ENCODE assay signal across 8 mouse cellular contexts in the genomic region with DNA sequence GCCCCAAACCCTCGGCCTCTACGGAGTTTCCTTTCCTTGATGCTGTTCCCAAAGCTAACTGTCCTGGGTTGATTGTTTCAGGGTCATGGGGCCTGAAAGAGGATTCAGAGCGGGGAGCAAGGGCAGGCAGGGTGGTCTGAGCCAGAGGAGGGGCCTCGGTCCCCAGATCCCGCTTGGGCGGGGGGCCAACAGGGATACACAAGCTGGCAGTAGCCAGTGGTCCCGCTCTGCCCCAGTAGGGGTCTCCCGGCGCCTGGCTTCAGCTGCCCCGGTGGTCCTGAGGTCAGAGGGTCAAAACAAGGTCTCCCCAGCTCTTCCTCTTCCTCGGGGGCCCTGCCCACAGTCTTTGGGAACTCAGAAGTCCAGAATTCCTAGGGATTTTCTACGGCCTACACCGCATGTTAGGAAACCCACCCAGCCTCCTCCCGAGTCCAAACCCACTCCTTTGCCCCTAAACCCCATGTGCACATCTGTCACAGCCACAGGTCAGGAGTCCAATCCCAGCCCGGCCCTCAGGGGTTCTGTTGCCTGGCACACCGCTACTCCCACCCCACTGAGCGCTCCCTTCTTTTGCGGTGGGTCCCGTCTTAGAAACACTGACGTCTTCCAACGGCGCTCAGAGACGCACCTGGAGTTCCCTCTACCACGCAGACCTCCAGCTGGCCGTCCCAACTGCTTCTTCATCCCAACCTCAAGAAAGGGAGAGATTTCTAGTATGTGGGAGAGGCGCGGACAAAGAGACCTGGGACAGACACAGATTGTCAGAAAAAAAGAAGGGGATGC. TPM values are rescaled to one million over a fixed set of nuclear protein-coding genes. Genes with fewer than 3 reads are reported as not detected.
A peak's percentile ranks its signal among the peaks of the same experiment; 100 is the strongest.
DNase-seq lines count a peak whose midpoint lies in the region; ATAC-seq and TF ChIP-seq lines count a peak whose summit lies in the region.

No protein-coding gene starts in this region.

- no peak for TF ChIP-seq POLR2A in bone marrow macrophage, adult 2 months (IDR thresholded peaks at IDR 0.05; ENCODE audit: borderline replicate concordance, low read depth, low read length)

- peak overlapping the region; percentile 53 for H3K9ac ChIP-seq in kidney, embryonic 15.5 days
- H3K9ac ChIP-seq in midbrain, embryonic 12.5 days (replicated peaks), result 0 out of 2 replicates have a peak overlapping the region, but pooled peaks have one; percentile 15

- peak overlapping the region; percentile 97 for H3K4me2 ChIP-seq in kidney, embryonic 15.5 days
- peak overlapping the region; percentile 70 for H3K4me2 ChIP-seq in midbrain, embryonic 12.5 days (replicated peaks)

- no peaks in the 10 kb centered on the region for H3K9me3 ChIP-seq in kidney, embryonic 15.5 days (replicated peaks)
- no peaks in the 10 kb centered on the region for H3K9me3 ChIP-seq in hindbrain, embryonic 10.5 days
- no peaks in the 10 kb centered on the region for H3K9me3 ChIP-seq in midbrain, embryonic 12.5 days

- TF ChIP-seq CTCF in bone marrow macrophage, adult 2 months (IDR thresholded peaks at IDR 0.05; ENCODE audit: low read depth, low read length), result no peak

- no peak; the same call in 1 of the 2 replicates for ATAC-seq in kidney, embryonic 15.5 days (replicated peaks; ENCODE audit: low FRiP score)
- peak; percentile 17; the same call in 1 of the 2 replicates for ATAC-seq in midbrain, embryonic 12.5 days (ENCODE audit: low FRiP score, low read depth)
- no peak for ATAC-seq in frontal cortex, adult (ENCODE audit: low TSS enrichment)

- DNase-seq in kidney, adult 8-10 months, result no peak
- DNase-seq in hindbrain, embryonic 10.5 days (ENCODE audit: low spot score), result peak; percentile 81
- DNase-seq in spleen, adult 18-20 months, result no peak
- DNase-seq in left cerebral cortex, adult 18-20 months (ENCODE audit: low spot score in 2 of 2), result no peak

- H3K4me1 ChIP-seq in kidney, embryonic 15.5 days, result peaks cover 38% of the 10 kb centered on the region
- 0 out of 2 replicates have a peak, but pooled peaks cover 4% of the 10 kb centered on the region for H3K4me1 ChIP-seq in bone marrow macrophage, adult 2 months (ENCODE audit: control insufficient read depth, insufficient read depth, low read length)
- peaks cover 41% of the 10 kb centered on the region for H3K4me1 ChIP-seq in hindbrain, embryonic 10.5 days (replicated peaks)
- peaks cover 37% of the 10 kb centered on the region for H3K4me1 ChIP-seq in midbrain, embryonic 12.5 days

- under 1% methylated on average over 27 of the region's 27 CpGs for WGBS in kidney, embryonic 15.5 days
- under 1% methylated on average over 27 of the region's 27 CpGs for WGBS in hindbrain, embryonic 10.5 days
- WGBS in midbrain, embryonic 12.5 days, result under 1% methylated on average over 27 of the region's 27 CpGs

- peak overlapping the region; percentile 61 for H3K4me3 ChIP-seq in kidney, embryonic 15.5 days (replicated peaks)
- H3K4me3 ChIP-seq in bone marrow macrophage, adult 2 months (ENCODE audit: insufficient read depth, low read length), result 0 out of 2 replicates have a peak overlapping the region, but pooled peaks have one; percentile 10
- peak overlapping the region; percentile 60 for H3K4me3 ChIP-seq in hindbrain, embryonic 10.5 days
- H3K4me3 ChIP-seq in midbrain, embryonic 12.5 days, result peak overlapping the region; percentile 42

- H3K27ac ChIP-seq in kidney, embryonic 15.5 days, result peak overlapping the region; percentile 93
- no peak overlapping the region for H3K27ac ChIP-seq in bone marrow macrophage, adult 2 months (ENCODE audit: insufficient read depth, low read depth, low read length)
- H3K27ac ChIP-seq in hindbrain, embryonic 10.5 days, result peak overlapping the region; percentile 90
- 0 out of 2 replicates have a peak overlapping the region, but pooled peaks have one; percentile 31 for H3K27ac ChIP-seq in midbrain, embryonic 12.5 days (replicated peaks)

- H3K36me3 ChIP-seq in kidney, embryonic 15.5 days, result peaks cover 21% of the 10 kb centered on the region
- H3K36me3 ChIP-seq in hindbrain, embryonic 10.5 days, result peaks cover 14% of the 10 kb centered on the region; the same call in 1 of the 2 replicates
- no peaks in the 10 kb centered on the region for H3K36me3 ChIP-seq in midbrain, embryonic 12.5 days

- H3K27me3 ChIP-seq in kidney, embryonic 15.5 days, result peaks cover 17% of the 10 kb centered on the region
- H3K27me3 ChIP-seq in hindbrain, embryonic 10.5 days (ENCODE audit: insufficient read depth, poor library complexity, severe bottlenecking), result peaks cover 35% of the 10 kb centered on the region
- peaks cover 47% of the 10 kb centered on the region for H3K27me3 ChIP-seq in midbrain, embryonic 12.5 days

RNA-seq across cellular contexts. Expression of a gene that starts 1.0 kb away (rescaled TPM):
- polyA plus RNA-seq in kidney, embryonic 15.5 days (2015; fragmentation: Nextera tagmentation; extraction: Ambion mirVana), result 6.3 and 8.2 TPM in 2 replicates
- not detected in 2 replicates for polyA plus RNA-seq in bone marrow macrophage, adult 2 months (2012; ENCODE audit: insufficient read depth, insufficient read length, missing spikeins)
- polyA plus RNA-seq in hindbrain, embryonic 10.5 days (2016; fragmentation: Nextera tagmentation; extraction: Ambion mirVana), result 7.1 and 7.3 TPM in 2 replicates
- polyA plus RNA-seq in midbrain, embryonic 12.5 days (2016; fragmentation: Nextera tagmentation; extraction: Ambion mirVana), result 3.7 and 4.1 TPM in 2 replicates
- total RNA-seq in left cerebral cortex, adult 18-20 months (2021), result 1 to 10 TPM; 3.0 to 4.4 TPM

RNA-seq across cellular contexts. Expression of a gene that starts 13.4 kb away (rescaled TPM):
- not detected in 2 replicates for polyA plus RNA-seq in kidney, embryonic 15.5 days (2015; fragmentation: Nextera tagmentation; extraction: Ambion mirVana)
- not detected in 2 replicates for polyA plus RNA-seq in bone marrow macrophage, adult 2 months (2012; ENCODE audit: insufficient read depth, insufficient read length, missing spikeins)
- polyA plus RNA-seq in hindbrain, embryonic 10.5 days (2016; fragmentation: Nextera tagmentation; extraction: Ambion mirVana), result not detected in 2 replicates
- not detected in 2 replicates for polyA plus RNA-seq in midbrain, embryonic 12.5 days (2016; fragmentation: Nextera tagmentation; extraction: Ambion mirVana)
- under 1 TPM; 0.07 to 0.14 TPM for total RNA-seq in left cerebral cortex, adult 18-20 months (2021)

RNA-seq across cellular contexts. Expression of a gene that starts 19.0 kb away (rescaled TPM):
- polyA plus RNA-seq in kidney, embryonic 15.5 days (2015; fragmentation: Nextera tagmentation; extraction: Ambion mirVana), result 3.1 and 3.3 TPM in 2 replicates
- polyA plus RNA-seq in bone marrow macrophage, adult 2 months (2012; ENCODE audit: insufficient read depth, insufficient read length, missing spikeins), result 131 and 146 TPM in 2 replicates
- polyA plus RNA-seq in hindbrain, embryonic 10.5 days (2016; fragmentation: Nextera tagmentation; extraction: Ambion mirVana), result 1.8 and 2.5 TPM in 2 replicates
- 0.86 and 1.1 TPM in 2 replicates for polyA plus RNA-seq in midbrain, embryonic 12.5 days (2016; fragmentation: Nextera tagmentation; extraction: Ambion mirVana)
- total RNA-seq in left cerebral cortex, adult 18-20 months (2021), result 1 to 10 TPM; 1.1 TPM

RNA-seq across cellular contexts. Expression of a gene that starts 29.2 kb away (rescaled TPM):
- polyA plus RNA-seq in kidney, embryonic 15.5 days (2015; fragmentation: Nextera tagmentation; extraction: Ambion mirVana), result 120 and 127 TPM in 2 replicates
- polyA plus RNA-seq in bone marrow macrophage, adult 2 months (2012; ENCODE audit: insufficient read depth, insufficient read length, missing spikeins), result 29.4 and 34.9 TPM in 2 replicates
- polyA plus RNA-seq in hindbrain, embryonic 10.5 days (2016; fragmentation: Nextera tagmentation; extraction: Ambion mirVana), result 171 and 174 TPM in 2 replicates
- 156 and 166 TPM in 2 replicates for polyA plus RNA-seq in midbrain, embryonic 12.5 days (2016; fragmentation: Nextera tagmentation; extraction: Ambion mirVana)
- total RNA-seq in left cerebral cortex, adult 18-20 months (2021), result 10 to 100 TPM; 53.3 to 57.9 TPM

RNA-seq across cellular contexts. Expression of a gene that starts 29.5 kb away (rescaled TPM):
- 0.19 and 0.45 TPM in 2 replicates for polyA plus RNA-seq in kidney, embryonic 15.5 days (2015; fragmentation: Nextera tagmentation; extraction: Ambion mirVana)
- polyA plus RNA-seq in bone marrow macrophage, adult 2 months (2012; ENCODE audit: insufficient read depth, insufficient read length, missing spikeins), result not detected in 2 replicates
- polyA plus RNA-seq in hindbrain, embryonic 10.5 days (2016; fragmentation: Nextera tagmentation; extraction: Ambion mirVana), result 0.13 TPM in 1 of 2 replicates, not detected in the other
- polyA plus RNA-seq in midbrain, embryonic 12.5 days (2016; fragmentation: Nextera tagmentation; extraction: Ambion mirVana), result not detected in 2 replicates
- not detected for total RNA-seq in left cerebral cortex, adult 18-20 months (2021)

Comparison
In these comparisons a context has a peak if more than half of its experiments do, and no peak if none do; other contexts are left out.
1. H3K4me3 ChIP-seq: peak in every context shown above with its lines; median percentile 61 in kidney, embryonic 15.5 days; 60 in hindbrain, embryonic 10.5 days; 42 in midbrain, embryonic 12.5 days; 10 in bone marrow macrophage, adult 2 months.
2. RNA of a gene that starts 19.0 kb away (polyA plus RNA-seq): 131 to 146 TPM in bone marrow macrophage, adult 2 months; 3.1 to 3.3 TPM in kidney, embryonic 15.5 days, 1.8 to 2.5 TPM in hindbrain, embryonic 10.5 days and 0.86 to 1.1 TPM in midbrain, embryonic 12.5 days; every median in the first group is over 10 times any median in the second.